Mouse (Mus musculus) skeletal muscle tissue, postnatal 0 days (tissue): ENCODE data around the gene Isl2. TPM values are rescaled to one million over a fixed set of nuclear protein-coding genes. Genes with fewer than 3 reads are reported as not detected.

Source experiments
- polyA plus RNA-seq: library from polyadenylated mRNA; unstranded; fragments of >200 nt; fragmentation: Nextera tagmentation; extraction: Ambion mirVana; gene quantifications from 2 replicates; pipeline ENCODE4 v1.2.1, GENCODE M21; 2015

Gene Isl2
- polyA plus RNA-seq, result 0.13 and 0.19 TPM in 2 replicates

DNA sequence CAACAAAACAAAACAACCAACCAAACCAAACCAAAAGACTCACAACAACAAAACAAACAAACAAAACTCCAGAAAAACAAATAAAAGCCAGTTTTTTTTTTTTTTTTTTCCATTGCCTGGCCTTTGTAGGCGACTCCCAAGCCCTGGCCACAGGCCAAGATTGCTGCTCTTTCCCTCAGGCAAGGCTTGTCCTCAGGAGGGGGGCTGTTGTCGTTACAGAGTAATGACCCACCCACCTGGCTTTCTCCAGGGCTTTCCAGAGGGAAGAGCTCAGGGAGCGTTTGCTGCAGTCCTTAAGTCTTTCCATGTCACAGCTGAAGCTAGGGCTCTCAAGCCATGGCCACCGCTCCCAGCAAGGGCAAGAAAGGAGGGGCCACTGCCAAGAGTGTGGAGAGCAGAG is at the start of gene Isl2:
Gene Isl2, plus strand, starts transcription at position 296 of the 400 bp plus-strand sequence.

DNA sequence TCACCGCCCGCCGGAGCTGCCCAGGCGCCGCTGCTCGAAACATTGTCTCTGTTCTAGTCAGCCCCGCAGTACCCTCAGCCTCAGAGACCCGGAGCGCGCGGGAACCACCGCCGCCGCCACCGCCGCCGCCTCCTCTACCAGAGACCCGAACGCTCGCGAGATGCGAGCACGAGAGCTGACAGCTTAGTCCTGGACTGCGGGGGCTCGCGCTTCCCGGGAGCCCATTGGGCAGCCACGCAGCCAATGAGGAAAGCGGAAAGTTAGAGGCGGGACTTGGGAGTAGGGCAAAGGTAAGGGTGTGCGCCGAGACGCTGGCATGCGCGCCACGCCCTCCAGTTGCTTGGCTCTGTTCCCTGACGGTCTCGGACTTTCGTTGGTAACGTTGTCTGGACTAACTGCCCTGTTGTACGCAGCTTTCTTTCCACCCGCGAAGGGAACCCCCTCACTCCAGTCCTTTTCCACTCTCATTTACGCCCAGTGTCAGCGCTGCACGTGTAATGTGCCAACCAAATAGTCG is 26.4 kb upstream of the Isl2 start, which contains the start of gene Etfa:
Gene Etfa, minus strand, starts transcription at position 217 of the 517 bp plus-strand sequence.

Other genes starting within 250 kb of the Isl2 start
- gene Nrg4, start 211.8 kb upstream of the Isl2 start, polyA plus RNA-seq, result 0.50 and 3.9 TPM in 2 replicates
- 0.11 and 0.14 TPM in 2 replicates for gene Tmem266, start 211.8 kb upstream of the Isl2 start, polyA plus RNA-seq
- 422 and 428 TPM in 2 replicates for gene Etfa, start 26.4 kb upstream of the Isl2 start, polyA plus RNA-seq